Mouse (Mus musculus) small intestine, adult 2 months (tissue): ENCODE measurements at regions not wholly inside any gene's neighbourhood (a gene's known extent, or its start where the extent isn't known, plus 50 kb on each side); places are given as distances from the start of the nearest gene placed in this dataset.

Experiments used
- CTCF ChIP-seq: fragments of 200-500 bp; IDR thresholded peaks from 2 replicates; pipeline ENCODE4 v1.5.1; 2012; ENCODE audit warnings: low read depth, mild to moderate bottlenecking, control low read depth, inconsistent platforms, low read length, moderate library complexity, mixed read lengths; ENCODE audit not compliant: insufficient replicate concordance, insufficient read length; ENCODE audit errors: extremely low read depth
- POLR2A ChIP-seq: fragments of 200-500 bp; IDR thresholded peaks from 2 replicates; pipeline ENCODE4 v1.6.1; 2012; ENCODE audit warnings: low read depth, mild to moderate bottlenecking, control low read depth, inconsistent platforms, low read length, moderate library complexity

DNA sequence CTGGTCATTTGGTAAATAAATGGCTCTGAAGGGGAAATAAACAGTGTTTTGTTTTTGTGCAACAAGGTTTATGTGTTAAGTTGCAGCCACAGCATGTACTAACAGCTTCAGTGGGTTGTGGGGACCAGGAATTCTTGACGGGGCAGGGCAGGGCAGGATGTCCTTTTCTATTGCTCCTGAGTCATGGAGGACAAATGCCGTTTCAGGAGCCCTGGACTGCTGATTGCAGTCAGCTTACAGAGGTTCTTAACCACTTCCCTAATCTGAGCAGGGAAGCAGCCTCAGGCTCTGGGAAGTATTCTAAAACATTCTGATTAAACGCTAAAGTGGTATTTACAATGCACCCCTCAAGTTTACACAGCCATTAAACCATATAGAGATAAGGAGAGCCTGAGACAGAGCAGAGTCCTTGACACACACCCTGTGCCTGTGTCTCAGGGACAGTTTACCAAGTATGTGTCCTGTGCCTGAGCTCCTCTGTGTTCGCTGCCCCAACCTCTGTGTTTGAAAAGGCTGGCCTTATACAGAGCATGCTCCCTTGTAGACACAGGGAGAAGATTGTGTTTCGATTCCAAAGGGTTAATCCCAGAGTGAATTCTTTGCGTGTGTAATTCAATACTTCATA lies 1326.0 kb upstream of the Zeb2 start:
- TF ChIP-seq CTCF: no peak
- TF ChIP-seq POLR2A: no peak
